Mouse (Mus musculus): Measurements from ENCODE around the gene Ccdc86. TPM values are rescaled to one million over a fixed set of nuclear protein-coding genes. Genes with fewer than 3 reads are reported as not detected.

The Ccdc86 gene
- polyA plus RNA-seq, 1 experiment from 2014 or later: 32.9 TPM

DNA sequence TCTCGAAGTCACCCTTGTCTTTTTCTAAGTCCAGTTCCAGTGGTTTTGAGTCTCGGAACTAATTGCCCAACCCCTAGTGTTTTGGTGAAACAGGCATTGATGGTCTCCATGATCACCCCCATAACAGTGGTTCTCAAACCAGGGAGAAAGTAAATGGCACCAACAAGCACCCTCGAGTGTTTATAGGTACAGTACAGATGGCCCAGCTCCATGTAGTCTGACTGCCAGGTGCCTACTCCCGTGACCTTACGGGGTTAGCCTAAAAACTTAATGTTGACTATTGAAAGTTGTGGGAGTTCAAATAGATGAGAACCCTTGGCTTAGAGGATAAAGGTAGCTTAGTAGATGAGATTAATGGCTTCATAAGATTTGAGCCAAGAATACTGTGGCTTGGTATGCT lies 48.0 kb downstream of the Ccdc86 start:
- no peak for ATAC-seq
- Histone ChIP-seq H3K27me3 (replicated peaks) (no peaks in the 10 kb centered on the region), H3K27ac (no peak overlapping the region), H3K4me2 (no peak overlapping the region), H3K4me3 (no peak overlapping the region), H3K9me3 (replicated peaks) (no peaks in the 10 kb centered on the region), H3K36me3 (peaks cover 88% of the 10 kb centered on the region), H3K9ac (no peak overlapping the region), H3K4me1 (peaks cover 20% of the 10 kb centered on the region)
- 87% methylated on average over 5 of the region's 5 CpGs for WGBS (ENCODE audit: insufficient replicate concordance)

DNA sequence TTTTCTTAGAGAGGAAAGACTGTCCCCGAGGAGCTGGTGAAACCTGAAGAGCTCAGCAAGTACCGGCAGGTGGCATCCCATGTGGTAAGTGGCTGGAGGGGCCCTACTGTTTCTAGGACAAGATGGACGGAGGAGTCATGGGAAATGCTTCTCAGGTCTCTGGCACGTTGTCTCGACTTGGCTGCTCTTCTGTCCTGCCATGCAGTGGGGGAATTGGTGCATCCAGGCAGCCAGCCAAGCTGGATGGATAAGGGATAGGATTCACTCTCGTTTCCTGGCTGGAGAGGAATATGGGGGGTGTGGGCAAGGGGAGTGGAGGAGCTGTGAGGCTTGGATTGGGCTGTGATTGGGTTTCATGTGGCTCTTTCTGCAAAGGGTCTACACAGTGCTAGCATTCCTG lies 48.8 kb downstream of the Ccdc86 start:
- no peaks in the 10 kb centered on the region for H3K9me3 ChIP-seq (replicated peaks)
- H3K4me2 ChIP-seq: no peak overlapping the region
- H3K9ac ChIP-seq: no peak overlapping the region
- H3K4me3 ChIP-seq: no peak overlapping the region
- H3K4me1 ChIP-seq: peaks cover 24% of the 10 kb centered on the region
- no peaks in the 10 kb centered on the region for H3K27me3 ChIP-seq (replicated peaks)
- no peak overlapping the region for H3K27ac ChIP-seq
- ATAC-seq: no peak
- 81% methylated on average over 6 of the region's 6 CpGs for WGBS (ENCODE audit: insufficient replicate concordance)
- H3K36me3 ChIP-seq: peaks cover 81% of the 10 kb centered on the region

DNA sequence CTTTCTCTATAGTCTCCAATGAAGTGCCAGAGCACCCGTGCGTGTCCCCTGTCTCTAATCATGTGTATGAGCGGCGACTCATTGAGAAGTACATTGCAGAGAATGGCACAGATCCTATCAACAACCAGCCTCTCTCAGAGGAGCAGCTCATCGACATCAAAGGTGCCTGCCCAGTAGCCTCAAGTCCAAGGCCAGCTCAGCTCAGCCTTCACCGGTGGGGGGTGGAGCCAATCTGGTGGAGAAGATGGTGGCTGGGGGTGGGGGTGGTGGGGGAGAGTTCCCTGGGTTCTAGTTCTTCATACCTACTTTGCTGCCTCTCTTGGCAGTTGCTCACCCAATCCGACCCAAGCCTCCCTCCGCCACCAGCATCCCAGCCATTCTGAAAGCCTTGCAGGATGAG lies 51.6 kb downstream of the Ccdc86 start:
- H3K4me3 ChIP-seq: 0 out of 2 replicates have a peak overlapping the region, but pooled peaks have one; percentile 88
- H3K9me3 ChIP-seq (replicated peaks): no peaks in the 10 kb centered on the region
- no peak overlapping the region for H3K9ac ChIP-seq
- peaks cover 53% of the 10 kb centered on the region for H3K36me3 ChIP-seq
- H3K27me3 ChIP-seq (replicated peaks): no peaks in the 10 kb centered on the region
- WGBS (ENCODE audit: insufficient replicate concordance): 73% methylated on average over 8 of the region's 8 CpGs
- H3K4me2 ChIP-seq: peak overlapping the region; percentile 93
- H3K4me1 ChIP-seq: peaks cover 27% of the 10 kb centered on the region
- H3K27ac ChIP-seq: no peak overlapping the region
- ATAC-seq: no peak

DNA sequence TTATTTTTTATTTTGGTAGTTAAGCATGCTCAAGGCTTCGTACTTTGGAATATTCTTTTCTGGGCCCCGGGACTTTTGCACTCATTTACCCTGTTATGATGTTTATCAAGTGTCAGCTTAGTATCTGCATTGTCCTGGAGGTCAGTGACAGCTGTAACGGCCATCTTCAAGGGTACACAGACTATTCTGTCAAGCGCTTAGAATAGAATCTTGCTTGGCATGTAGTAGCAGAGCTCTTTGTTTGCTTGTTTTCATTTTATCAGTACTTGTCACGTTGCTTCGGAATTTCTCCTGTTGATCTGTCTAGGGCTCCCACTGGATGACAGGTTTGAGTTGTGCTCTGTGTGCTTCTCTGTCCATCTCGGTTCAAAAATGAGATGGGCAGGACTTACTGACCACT lies 52.2 kb downstream of the Ccdc86 start:
- Histone ChIP-seq H3K4me2 (peak overlapping the region; percentile 93), H3K27me3 (replicated peaks) (no peaks in the 10 kb centered on the region), H3K27ac (no peak overlapping the region), H3K9ac (peak overlapping the region; percentile 85), H3K9me3 (replicated peaks) (no peaks in the 10 kb centered on the region), H3K4me1 (peaks cover 27% of the 10 kb centered on the region), H3K36me3 (peaks cover 46% of the 10 kb centered on the region), H3K4me3 (peak overlapping the region; percentile 88)
- 61% methylated on average over 7 of the region's 7 CpGs for WGBS (ENCODE audit: insufficient replicate concordance)
- ATAC-seq: no peak

DNA sequence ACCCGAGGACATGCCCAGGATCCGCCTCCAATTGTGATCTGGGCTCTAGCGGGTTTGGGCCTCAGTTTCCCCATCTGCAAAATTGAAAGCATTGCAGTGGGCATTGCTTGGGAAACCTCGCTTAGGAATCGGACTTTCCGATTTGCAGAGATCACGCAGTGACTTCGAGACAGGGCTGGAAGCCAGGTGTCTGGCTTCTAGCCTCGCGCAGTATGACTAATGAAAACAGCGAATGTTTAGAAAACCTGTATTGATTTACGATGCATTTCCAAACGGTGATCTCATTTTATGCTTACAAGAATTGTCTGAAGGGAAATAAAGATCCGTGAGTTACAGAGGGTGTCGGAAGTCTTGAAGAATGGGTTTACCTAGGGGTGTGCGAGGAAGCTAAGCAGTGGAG lies 53.4 kb downstream of the Ccdc86 start:
- Histone ChIP-seq H3K4me2 (peak overlapping the region; percentile 93), H3K9me3 (replicated peaks) (no peaks in the 10 kb centered on the region), H3K27ac (peak overlapping the region; percentile 88), H3K4me1 (peaks cover 27% of the 10 kb centered on the region), H3K27me3 (replicated peaks) (no peaks in the 10 kb centered on the region), H3K36me3 (peaks cover 35% of the 10 kb centered on the region), H3K9ac (peak overlapping the region; percentile 85), H3K4me3 (peak overlapping the region; percentile 88)
- 1% methylated on average over 16 of the region's 16 CpGs for WGBS (ENCODE audit: insufficient replicate concordance)
- no peak for ATAC-seq

DNA sequence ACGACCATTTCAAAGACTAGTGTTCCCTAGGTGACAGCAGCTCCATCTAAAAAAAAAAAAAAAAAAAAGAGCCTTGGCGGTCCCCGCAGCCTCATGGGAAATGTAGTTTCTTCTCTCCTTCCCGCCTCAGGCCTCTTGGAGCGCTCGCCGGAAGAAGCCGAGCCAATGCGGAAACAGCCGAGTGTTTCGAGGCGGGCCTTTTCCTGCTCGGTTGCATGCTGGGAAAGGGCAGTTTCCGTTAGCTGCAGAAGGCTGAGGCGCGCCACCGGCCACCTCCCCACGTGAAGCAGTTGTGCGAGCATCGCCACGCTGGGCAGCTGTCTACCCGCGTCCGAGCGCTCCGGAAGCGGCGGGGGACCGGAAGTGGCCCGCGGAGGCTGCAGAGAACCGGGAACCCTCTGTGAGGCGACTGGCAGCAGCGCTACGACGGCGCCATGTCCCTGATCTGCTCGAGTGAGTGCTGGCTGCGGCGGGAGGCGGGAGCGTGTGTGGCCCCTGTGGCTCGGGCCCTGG lies 54.0 kb downstream of the Ccdc86 start, which contains the start of gene Prpf19:
Prpf19 (plus strand) TSS at position 216 of the 513 bp plus-strand sequence.
- peak within 1 kb of the TSS; percentile 88 for H3K4me3 ChIP-seq
- H3K4me1 ChIP-seq: peaks cover 27% of the 10 kb centered on the region
- H3K27me3 ChIP-seq (replicated peaks): no peaks in the 10 kb centered on the region
- peaks cover 29% of the 10 kb centered on the region for H3K36me3 ChIP-seq
- under 1% methylated on average over 43 of the region's 43 CpGs for WGBS (ENCODE audit: insufficient replicate concordance)
- peak; percentile 93 for ATAC-seq
- H3K9ac ChIP-seq: peak within 1 kb of the TSS; percentile 85
- H3K27ac ChIP-seq: peak within 1 kb of the TSS; percentile 88
- peak within 1 kb of the TSS; percentile 93 for H3K4me2 ChIP-seq
- no peaks in the 10 kb centered on the region for H3K9me3 ChIP-seq (replicated peaks)

DNA sequence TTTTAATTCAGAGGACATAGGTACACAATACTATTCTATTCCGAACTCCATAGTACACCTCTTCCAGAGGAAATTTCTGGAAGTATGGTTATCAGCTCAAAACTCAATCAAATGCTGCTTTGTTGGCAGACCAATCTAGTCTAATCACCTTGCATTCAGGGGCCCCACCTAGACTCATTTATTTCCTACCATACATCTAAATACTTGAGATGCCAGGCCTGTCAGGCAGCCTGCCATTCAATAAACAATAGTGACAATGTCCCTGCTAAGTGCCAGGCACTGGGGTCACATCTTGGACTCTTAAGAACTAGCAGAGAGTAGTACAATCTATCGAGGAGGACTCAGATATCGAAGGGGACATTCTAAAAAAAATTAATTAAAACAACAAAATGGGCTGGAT lies 56.9 kb downstream of the Ccdc86 start:
- WGBS (ENCODE audit: insufficient replicate concordance): 63% methylated on average over 3 of the region's 3 CpGs
- H3K9ac ChIP-seq: no peak overlapping the region
- no peak overlapping the region for H3K4me2 ChIP-seq
- H3K4me3 ChIP-seq: no peak overlapping the region
- ATAC-seq: no peak
- H3K4me1 ChIP-seq: peaks cover 21% of the 10 kb centered on the region
- no peaks in the 10 kb centered on the region for H3K9me3 ChIP-seq (replicated peaks)
- H3K36me3 ChIP-seq: no peaks in the 10 kb centered on the region; the same call in 1 of the 2 replicates
- H3K27me3 ChIP-seq (replicated peaks): no peaks in the 10 kb centered on the region
- no peak overlapping the region for H3K27ac ChIP-seq

Other genes with a start within 250 kb of the Ccdc86 start
- 0.24 TPM in 1 of 2 replicates, not detected in the other for gene Cd5, start 210.3 kb downstream of the Ccdc86 start, polyA plus RNA-seq (2016; fragmentation: Nextera tagmentation; extraction: Ambion mirVana)
- not detected in 2 replicates for gene Cd6, start 119.2 kb downstream of the Ccdc86 start, polyA plus RNA-seq (2016; fragmentation: Nextera tagmentation; extraction: Ambion mirVana)
- 1.0 and 1.2 TPM in 2 replicates for gene Slc15a3, start 109.5 kb downstream of the Ccdc86 start, polyA plus RNA-seq (2016; fragmentation: Nextera tagmentation; extraction: Ambion mirVana)
- gene Tmem132a, start 79.3 kb downstream of the Ccdc86 start, polyA plus RNA-seq (2016; fragmentation: Nextera tagmentation; extraction: Ambion mirVana): 10.6 TPM in 2 replicates
- gene Tmem109, start 67.3 kb downstream of the Ccdc86 start, polyA plus RNA-seq (2016; fragmentation: Nextera tagmentation; extraction: Ambion mirVana): 28.2 and 28.5 TPM in 2 replicates
- 24.1 and 25.6 TPM in 2 replicates for gene Prpf19, start 54.0 kb downstream of the Ccdc86 start, polyA plus RNA-seq (2016; fragmentation: Nextera tagmentation; extraction: Ambion mirVana)
- not detected in 2 replicates for gene Zp1, start 28.6 kb downstream of the Ccdc86 start, polyA plus RNA-seq (2016; fragmentation: Nextera tagmentation; extraction: Ambion mirVana)
- 0.05 and 0.06 TPM in 2 replicates for gene Ptgdr2, start 12.1 kb downstream of the Ccdc86 start, polyA plus RNA-seq (2016; fragmentation: Nextera tagmentation; extraction: Ambion mirVana)
- not detected in 2 replicates for gene Ms4a10, start 25.4 kb upstream of the Ccdc86 start, polyA plus RNA-seq (2016; fragmentation: Nextera tagmentation; extraction: Ambion mirVana)
- gene Ms4a15, start 44.0 kb upstream of the Ccdc86 start, polyA plus RNA-seq (2016; fragmentation: Nextera tagmentation; extraction: Ambion mirVana): not detected in 2 replicates
- gene Ms4a18, start 68.8 kb upstream of the Ccdc86 start, polyA plus RNA-seq (2016; fragmentation: Nextera tagmentation; extraction: Ambion mirVana): not detected in 2 replicates
- not detected in 2 replicates for gene Ms4a8a, start 131.8 kb upstream of the Ccdc86 start, polyA plus RNA-seq (2016; fragmentation: Nextera tagmentation; extraction: Ambion mirVana)
- gene 1700017D01Rik, start 181.6 kb upstream of the Ccdc86 start, polyA plus RNA-seq (2016; fragmentation: Nextera tagmentation; extraction: Ambion mirVana): not detected in 2 replicates
- gene 1700025F22Rik, start 216.1 kb upstream of the Ccdc86 start, polyA plus RNA-seq (2016; fragmentation: Nextera tagmentation; extraction: Ambion mirVana): not detected in 2 replicates
- not detected in 2 replicates for gene Ms4a13, start 247.5 kb upstream of the Ccdc86 start, polyA plus RNA-seq (2016; fragmentation: Nextera tagmentation; extraction: Ambion mirVana)

Data from liver, embryonic 12.5 days (tissue).